Mouse (Mus musculus) cerebellum, adult 9-10 months (tissue): Measurements from ENCODE around the gene Psme4.
"Not testable (repeated sequence)": the region's sequence is repeated elsewhere in the genome, so short reads cannot be mapped to it uniquely, and the experiment has no call there.

Experiments used
- DNase-seq: peaks from one replicate; pipeline ENCODE4 v3.0.0; 2022

Psme4 gene

DNA sequence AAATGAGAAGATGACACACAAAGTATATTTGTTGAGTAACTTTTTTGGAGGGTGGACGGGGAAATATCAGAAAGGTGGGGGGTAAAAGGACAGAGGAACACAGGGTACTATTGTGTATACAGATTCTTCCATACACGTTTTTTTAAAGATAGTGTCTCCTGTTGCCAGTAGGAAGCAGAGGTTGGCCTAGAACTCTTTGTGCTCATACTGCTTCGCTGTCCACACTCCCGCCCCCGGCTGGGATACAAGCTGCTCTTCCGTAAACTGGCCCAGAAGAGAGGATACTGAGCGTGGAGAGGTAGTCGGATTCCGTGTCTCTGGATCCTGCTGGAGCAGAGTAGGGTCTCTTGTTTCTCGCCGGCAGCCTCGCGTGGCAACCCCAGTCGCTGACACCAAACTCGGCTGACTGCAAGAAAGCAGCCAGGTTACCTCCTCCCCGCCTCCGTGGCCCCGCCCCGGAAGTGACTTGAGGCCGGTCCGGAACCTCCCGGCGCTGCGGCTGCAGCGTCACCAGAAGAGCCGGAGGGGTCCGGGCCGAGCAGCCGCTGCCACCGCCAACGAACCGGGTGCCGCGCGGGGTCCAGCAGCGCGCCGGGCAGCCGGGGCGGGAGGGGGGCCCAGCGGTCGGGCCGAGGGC, at the start of gene Psme4:
TSS of gene Psme4 (plus strand) at position 460 of the 637 bp plus-strand sequence.
- peak; percentile 91 for DNase-seq

DNA sequence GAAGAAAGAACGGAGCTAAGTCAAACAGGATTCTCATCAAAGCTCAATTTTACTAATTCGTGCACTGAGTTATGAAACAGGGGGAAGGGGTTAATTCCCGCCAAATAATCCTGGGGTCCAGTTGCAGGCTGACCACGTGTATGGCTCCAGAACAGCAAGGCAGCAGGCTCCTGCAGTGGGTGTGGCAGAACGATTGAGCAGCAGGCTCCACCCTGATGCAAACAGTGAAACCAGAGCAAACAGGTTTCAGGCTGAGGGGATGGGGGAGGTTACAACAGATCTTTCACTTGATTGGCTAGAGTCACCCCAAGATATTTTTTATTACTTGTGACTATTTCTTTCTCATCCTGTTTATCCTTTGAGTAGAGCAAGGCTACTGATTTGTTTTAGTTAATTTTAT, 48.1 kb upstream of the Psme4 start:
- DNase-seq, result no peak

GRCm38 (mm10) chr11:30730721-30731120, 40.8 kb upstream of the Psme4 start:
- DNase-seq, result no peak

DNA sequence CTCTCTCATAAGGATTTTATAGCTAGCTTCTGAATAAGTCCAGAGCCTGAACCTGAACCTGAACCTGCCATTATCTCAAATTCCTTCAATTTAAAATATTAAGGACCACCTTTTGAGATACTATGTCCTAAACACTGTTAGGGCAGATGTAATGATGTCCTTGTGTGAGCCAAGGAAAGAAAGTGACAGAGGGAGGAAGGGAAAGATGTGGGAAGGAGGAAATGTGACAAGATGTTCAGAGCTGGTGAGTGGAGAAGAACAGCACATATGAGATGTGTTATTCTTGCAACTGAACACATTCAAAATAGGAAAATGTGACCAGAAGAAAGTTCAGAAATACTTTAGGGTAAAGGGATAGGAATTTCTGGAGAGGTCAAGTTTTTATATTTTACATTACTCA, 38.1 kb upstream of the Psme4 start:
- DNase-seq, result no peak

DNA sequence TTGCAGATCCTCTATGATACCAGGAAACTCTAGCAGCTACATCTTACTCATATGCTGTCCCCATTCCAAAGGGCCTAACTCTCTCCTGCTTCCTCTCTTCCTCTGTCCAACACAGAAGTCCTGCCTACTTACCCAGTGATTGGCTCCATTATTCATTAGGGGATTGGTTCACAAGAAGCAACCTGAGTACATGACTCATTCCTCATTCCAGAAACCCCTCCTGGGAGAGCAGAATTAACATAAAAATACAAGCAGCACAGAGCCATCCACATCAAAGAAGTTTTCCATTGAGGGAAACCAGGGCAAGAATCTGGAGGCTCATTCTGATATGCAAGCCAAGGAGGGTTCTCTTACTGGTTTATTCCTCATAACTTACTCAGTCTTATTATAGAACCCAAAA, 27.5 kb upstream of the Psme4 start:
- DNase-seq, result no peak

DNA sequence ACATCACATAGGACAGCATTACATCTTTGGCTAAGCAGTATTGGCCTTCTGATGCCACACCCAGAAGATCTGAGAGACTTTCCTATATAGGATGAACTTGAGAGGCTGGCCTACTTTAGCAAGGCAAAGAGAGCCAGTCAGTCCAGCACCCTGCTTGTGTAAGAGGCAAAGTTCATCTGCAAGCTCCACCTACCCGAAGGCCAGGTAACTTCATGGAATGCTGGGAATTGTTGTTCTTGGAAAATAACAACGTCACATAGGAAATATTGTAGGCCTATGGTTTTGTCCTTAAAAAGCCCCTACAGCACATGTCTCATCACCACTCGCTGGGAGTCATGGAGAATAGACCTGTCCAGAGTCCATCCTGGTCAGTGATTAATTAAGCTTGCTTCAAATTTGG, 22.6 kb upstream of the Psme4 start:
- DNase-seq, result no peak

- DNase-seq, result no peak
Measured at GRCm38 (mm10) chr11:30749587-30749986, 21.9 kb upstream of the Psme4 start.

DNA sequence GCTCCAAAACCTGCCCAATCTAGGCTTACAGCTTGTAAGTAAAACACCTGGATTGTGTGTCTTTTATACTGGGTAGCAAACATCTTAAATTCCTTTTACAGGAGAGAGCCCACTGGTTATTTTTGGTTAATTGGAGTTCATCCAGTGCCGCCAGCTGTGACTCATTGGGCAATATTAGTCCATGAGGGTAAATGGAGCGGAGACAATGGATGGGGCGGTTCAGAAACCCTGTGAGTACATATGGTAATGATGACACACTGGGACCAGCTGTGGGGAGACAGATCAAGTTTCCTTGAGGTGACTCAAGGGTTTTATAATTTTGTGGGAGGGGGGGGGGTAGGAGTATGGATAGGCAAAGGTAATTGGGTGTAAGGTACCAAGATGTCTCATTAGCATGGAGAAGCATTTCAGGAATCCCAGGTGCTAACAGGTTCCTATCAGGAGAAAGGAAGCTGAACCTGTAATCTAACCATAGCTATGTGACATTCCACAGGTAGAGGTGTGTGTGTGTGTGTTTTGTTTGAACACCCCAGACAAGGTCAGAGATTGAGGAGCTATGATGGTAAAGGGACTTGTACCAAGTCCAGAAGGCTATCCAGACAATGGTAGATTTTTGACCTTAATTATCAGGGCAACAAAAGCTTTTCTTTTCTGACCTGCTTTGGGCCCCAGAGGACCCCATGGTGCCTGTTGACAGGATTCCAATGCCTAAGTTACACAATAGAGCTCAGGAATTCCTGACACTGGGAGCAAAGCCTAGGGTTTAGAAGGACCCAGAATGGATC, 21.3 kb upstream of the Psme4 start:
- no peak for DNase-seq

GRCm38 (mm10) chr11:30752956-30753355, 18.6 kb upstream of the Psme4 start:
- no peak for DNase-seq

- not testable (repeated sequence) for DNase-seq
Measured at GRCm38 (mm10) chr11:30754486-30754854, 17.1 kb upstream of the Psme4 start.

DNA sequence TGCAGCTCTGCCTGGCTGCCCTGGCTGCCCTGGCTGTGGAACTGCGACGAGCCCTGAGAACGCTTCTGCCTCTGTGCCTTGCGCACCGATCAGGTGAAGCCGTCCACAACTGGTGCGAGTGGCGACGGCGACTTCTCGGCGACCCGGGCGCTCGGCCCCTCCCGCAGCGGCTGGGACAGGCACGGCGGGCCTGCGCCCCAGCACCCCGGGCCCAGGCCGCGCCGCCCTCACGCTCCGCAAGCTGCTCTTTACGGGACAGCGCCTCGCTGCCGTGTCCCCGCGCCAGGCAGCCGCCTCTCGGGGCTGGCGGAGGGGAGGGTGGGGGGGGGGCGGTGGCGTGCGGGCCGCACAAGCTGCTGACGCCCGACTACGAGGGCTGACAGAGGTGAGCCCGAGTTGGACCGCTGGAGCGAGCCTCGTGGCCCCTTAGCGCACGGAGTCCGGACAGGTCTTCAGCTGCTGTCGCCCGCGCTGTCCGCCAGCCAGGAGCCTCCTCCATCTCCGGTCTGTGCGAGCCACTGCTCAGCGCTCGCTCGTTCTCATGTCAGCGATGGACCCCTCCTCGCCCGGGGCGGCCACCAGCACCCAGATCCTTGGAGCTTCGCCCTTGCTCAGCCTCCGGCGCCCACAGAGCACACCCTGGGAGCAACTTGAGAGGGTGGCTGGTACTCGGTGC, 16.5 kb upstream of the Psme4 start:
- DNase-seq, result no peak

GRCm38 (mm10) chr11:30761381-30761780, 10.1 kb upstream of the Psme4 start:
- DNase-seq, result no peak

DNA sequence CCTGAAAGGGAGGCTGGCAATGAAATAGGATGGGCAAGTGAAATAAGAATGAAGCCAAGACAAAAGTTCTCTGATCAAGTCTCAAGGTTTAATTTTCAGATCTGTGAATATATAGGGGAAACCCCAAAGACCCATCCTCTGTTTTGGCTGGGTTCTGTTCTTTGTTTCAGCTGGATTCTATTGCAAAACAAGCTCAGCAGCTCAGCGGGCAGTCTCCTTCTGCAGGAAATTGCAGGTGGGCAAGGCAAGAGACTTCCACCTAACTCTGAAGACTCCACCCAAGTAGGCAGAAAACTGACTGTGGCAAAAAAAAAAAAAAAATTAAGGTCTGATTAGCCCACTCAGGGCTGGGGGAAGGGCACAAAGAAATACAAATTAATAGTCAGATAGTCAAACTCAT, 9.6 kb upstream of the Psme4 start:
- DNase-seq, result no peak

GRCm38 (mm10) chr11:30765076-30765475, 6.5 kb upstream of the Psme4 start:
- DNase-seq, result no peak

DNA sequence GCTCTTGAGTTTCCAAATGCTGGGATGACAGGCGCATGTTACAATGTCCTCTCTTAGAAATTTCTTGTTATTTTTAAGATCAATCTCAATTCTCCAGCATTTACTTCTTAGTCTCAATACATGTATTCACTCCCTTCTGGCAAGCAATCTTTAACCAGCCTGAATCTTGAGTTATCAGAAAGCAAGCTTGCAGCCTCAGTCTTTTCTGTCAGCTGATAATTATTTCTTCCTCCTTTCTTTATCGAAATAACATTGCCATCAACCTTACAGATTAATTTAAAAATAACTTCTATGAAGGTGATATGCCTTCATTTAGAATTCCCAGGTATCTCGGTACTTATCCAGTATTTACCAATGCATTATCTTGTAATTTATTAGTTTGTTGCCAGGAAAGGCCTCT, 709 bp upstream of the Psme4 start:
- no peak for DNase-seq

DNA sequence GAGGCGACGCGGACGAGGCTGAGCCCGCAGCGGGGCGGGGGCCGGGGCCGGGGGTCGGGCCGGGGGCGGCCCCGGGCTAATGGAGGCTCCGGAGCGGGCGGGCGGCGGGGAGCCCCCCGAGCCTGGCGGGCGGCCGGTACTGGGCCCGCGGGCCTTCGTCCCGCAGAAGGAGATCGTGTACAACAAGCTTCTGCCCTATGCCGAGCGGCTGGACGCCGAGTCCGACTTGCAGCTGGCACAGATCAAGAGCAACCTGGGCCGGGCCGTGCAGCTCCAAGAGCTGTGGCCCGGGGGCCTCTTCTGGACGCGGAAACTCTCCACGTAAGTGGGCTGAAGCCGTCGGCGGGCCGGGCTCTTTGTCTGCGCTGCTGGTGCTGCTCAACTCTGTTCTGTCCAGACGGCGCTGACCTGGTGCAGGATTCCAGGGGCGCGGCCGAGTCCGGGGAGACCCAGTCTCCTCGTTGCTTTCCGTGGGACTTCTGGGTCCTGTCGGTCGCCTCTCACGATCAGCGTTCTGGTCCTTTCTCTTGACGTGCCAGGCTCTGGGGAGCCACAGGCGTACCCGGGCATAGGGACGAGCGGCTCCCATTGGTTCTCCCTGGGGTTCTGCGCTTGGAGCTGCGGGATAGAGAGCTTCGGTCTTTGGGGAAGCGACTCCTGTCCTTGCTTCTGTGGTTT, 517 bp downstream of the Psme4 start:
- peak; percentile 53 for DNase-seq

- DNase-seq, result no peak
Measured at GRCm38 (mm10) chr11:30772777-30773417, 1.4 kb downstream of the Psme4 start.

DNA sequence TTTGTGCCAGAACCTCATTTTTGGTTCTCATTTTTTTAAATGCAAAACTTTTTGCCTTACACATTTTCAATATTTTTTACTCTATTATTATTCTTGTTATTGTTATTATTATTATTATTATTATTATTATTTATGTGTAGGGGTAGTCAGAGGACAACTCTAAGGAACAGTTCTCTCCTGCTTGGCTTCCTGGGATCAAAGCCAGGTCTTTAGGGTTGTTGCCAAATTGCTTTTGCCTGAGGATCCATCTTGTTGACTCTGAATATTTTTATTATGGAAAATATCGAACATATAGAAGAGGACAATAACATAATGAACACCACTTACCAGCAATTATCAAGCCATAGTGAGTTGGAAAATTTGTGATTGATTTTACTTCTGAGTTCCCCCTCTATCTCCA, 3.1 kb downstream of the Psme4 start:
- peak; percentile 65 for DNase-seq

DNA sequence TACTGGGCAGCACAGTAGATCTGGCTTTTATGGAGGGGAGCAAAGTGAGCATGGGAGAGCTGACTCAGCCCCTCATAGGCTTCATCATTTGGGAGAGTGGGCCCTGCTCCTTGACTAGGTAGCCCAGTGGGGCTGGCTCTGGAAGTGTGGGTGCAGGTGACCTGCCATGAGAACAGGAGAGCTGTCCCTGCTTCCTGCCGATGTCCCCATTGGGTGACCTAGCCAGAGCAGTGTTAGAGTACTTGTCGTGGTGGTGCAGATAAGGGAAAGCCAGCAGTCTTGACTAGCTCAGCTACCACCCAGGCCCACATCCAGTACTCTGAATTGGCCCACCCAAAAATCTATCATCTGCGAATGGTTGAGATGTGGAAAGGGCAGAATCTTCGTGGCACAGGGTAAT, 6.0 kb downstream of the Psme4 start:
- no peak for DNase-seq

DNA sequence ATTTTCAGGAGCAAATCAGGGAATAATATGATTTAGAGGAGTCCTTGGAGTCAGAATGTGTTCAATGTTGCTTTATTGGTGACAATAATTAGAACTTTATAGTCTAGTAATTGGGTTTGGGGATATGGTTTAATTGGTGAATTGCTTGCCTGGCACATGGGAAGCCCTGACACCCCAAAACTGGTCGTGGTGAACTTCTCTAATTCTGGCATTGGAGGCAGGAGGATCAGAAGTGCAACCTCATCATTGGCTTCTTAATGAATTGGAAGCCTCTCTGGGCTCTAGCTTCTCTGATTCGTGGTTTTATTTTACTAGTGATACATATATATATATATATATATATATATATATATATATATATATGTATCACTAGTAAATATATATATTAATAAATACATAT, 9.4 kb downstream of the Psme4 start:
- no peak for DNase-seq

GRCm38 (mm10) chr11:30781612-30782011, 10.1 kb downstream of the Psme4 start:
- no peak for DNase-seq

DNA sequence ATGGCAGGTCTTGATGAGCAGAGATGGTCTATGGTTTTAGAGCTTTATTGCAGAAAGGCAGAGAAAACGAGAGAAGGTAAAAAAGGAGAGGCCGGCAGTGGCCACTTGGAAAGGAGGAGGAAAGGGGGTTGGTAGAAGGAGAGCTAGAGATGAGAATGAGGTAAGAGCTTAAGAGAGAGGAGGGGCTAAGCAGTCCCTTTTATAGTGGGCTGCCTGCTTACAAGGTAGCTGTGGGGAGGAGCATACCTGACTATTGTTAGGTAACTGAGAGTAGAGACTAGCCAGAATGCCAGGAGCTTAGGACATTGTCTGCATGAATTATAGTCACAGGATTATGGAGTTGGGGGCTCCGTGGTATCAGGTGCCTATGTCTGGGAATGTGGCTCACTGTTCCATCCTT, 14.0 kb downstream of the Psme4 start:
- DNase-seq, result no peak
